Mouse (Mus musculus): ENCODE results near the gene Lrg1.

Gene Lrg1

DNA sequence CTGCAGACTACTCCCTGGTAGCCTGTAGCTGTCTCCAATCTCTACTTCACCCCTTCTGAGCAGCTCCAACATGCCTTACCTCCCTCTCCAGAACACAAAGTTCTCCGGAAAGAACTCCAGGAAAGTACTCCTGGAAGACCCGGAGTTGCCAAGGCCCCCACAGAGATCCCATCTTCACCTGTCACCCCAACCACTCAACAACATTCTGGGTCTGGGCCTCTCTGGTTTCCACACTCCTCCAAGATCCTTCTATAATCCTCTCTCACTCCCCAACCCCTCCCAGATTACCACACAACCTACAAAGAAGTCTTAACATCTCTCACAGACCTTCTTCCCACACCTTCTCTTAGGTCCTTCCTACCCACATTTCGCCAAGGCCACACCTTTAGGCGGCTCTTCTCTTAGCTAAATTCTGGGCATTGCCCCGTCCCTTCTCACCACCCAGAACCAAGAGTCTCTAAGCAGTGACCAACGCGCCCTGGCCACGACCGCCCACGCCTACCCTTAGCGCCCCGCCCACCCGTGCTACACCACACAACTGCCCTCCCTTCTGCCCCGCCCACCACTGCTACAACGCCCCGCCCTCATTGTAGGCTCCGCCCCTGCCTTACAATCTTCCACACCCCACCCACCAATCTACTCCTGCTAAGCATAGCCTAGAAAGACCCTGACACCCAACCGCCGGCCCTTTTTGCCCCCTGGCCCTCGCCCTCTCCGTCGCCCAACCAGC, 47.5 kb downstream of the Lrg1 start:
- peak; percentile 87 for DNase-seq (ENCODE audit: low spot score)

DNA sequence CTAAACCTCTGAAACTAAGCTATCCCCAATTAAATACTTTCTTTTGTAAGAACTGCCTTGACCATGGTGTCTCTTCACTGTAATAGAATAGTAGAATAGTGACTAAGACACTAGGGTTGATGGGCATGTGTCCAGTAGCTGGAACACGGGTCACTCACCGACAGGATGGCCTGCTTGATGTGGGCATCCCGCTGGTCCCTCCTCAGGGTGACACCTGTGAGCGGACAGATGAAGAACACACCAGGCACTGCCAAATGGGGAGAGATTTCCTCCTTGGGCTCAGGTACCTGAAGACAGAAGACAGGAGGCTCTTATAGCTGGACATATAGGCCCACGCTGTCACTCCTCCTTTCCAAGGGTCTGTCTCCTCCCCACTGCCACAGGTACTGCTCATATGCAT, 49.6 kb downstream of the Lrg1 start:
- no peak for DNase-seq (ENCODE audit: low spot score)

DNA sequence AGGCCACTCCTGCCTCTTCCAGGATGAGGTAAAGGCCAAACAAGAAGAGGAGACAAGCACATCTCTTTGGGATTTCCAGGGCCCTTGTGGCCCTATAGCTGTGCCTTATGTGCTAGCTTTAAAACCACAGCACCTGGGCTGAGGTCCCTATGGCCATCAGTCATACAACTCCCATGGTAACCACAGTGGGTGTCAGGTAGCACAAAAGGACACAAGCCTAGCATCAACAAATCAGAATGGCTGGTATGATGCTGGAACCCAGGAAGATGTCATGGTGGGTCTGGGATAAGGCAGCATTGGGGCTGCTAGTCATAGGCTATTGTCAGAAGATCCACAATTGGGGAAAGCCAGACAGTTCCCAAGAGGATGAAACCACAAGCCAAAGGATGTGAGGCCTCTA, 50.7 kb downstream of the Lrg1 start:
- no peak for DNase-seq (ENCODE audit: low spot score)

Data from ovary, postnatal 36 days (tissue).